Mouse (Mus musculus): ENCODE results near the gene Padi2.

Gene Padi2

GRCm38 (mm10) chr4:140989447-140989846, 83.3 kb downstream of the Padi2 start:
- no peak for DNase-seq

GRCm38 (mm10) chr4:140992215-140992614, 86.1 kb downstream of the Padi2 start:
- no peak for DNase-seq

GRCm38 (mm10) chr4:140993846-140994245, 87.7 kb downstream of the Padi2 start:
- DNase-seq, result no peak

GRCm38 (mm10) chr4:140995811-140996210, 89.7 kb downstream of the Padi2 start:
- DNase-seq, result no peak

GRCm38 (mm10) chr4:140996812-140997211, 90.7 kb downstream of the Padi2 start:
- DNase-seq, result no peak
